Mouse (Mus musculus) embryonic stem cell, embryonic (primary cell): ENCODE measurements at regions not wholly inside any gene's neighbourhood (a gene's known extent, or its start where the extent isn't known, plus 50 kb on each side); places are given as distances from the start of the nearest gene placed in this dataset.

Experiments
- CTCF ChIA-PET, 4 experiments: fragments of 300-600 bp in 2 of 4; fragments of 350-600 bp in 2 of 4; sonication (Branson Sonifier 250); formaldehyde crosslinking; loops; one replicate each; lab custom pipeline; 2022; ENCODE audit warnings: inconsistent platforms in 2 of 4; lab: Charles Lee
- POLR2A ChIA-PET, 4 experiments: fragments of 300-600 bp in 2 of 4; fragments of 350-600 bp in 2 of 4; sonication (Branson Sonifier 250); formaldehyde crosslinking; loops; one replicate each; lab custom pipeline; 2022; ENCODE audit warnings: antibody characterized with exemption in 4 of 4, inconsistent platforms in 1 of 4; lab: Charles Lee

GRCm38 (mm10) chr7:145110028-145110427 is 97.9 kb downstream of the 1810010D01Rik start:
- ChIA-PET CTCF (no interaction called here), POLR2A (interaction anchor here in 3 of 4 experiments (0.6 to 1.4 kb wide), 5 partner anchors 26 to 169 kb away, joined by 3 to 4 read pairs (median 4); no protein-coding TSS in a partner anchor)

DNA sequence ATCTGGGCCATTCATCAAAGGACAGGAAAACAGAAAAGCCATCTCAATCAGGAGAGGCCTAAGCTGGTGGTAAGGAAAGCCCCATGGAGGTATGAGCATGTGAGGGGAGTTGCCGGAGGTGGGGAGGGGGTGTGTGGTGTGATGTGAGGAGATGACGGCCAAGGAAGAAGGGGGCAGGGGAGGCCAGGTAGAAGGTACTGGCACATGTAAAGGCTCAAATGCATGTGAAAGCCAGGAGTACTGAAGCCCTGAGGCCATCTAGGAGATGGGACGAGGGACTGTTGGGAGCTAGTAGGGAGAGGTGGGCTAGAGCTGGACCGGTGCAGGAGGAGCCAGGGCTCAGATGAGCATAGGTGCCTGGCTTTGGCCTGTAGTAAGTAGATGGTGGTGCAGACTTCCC is 98.4 kb downstream of the 1810010D01Rik start:
- CTCF ChIA-PET, result no interaction called here
- POLR2A ChIA-PET, result interaction anchor here in 2 of 4 experiments (1.2 to 1.4 kb wide), 2 partner anchors 30 to 169 kb away, joined by 4 read pairs; no protein-coding TSS in a partner anchor

DNA sequence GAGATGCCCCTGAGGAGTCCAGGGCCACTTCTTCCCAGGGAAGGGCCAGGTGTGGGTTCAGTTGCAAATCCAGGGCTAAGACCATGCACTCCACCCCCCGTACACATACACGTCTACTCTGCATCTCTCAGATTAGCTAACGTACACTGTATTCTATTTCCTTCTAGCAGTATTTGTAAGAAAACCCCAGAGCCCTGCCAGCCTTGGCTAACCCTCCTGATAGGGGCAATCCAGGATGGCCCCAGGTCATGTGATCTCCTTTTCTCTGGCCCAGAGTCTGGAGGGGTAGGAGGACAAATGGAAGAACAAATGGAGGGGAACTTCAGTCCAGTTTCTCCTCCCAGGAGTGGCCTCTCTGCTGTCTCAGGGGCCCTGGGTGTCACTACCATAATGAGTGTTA is 98.9 kb downstream of the 1810010D01Rik start:
- ChIA-PET CTCF (no interaction called here), POLR2A (interaction anchor here in 1 of 4 experiments (0.6 to 1.2 kb wide), 2 partner anchors 103 to 168 kb away, joined by 3 to 4 read pairs; no protein-coding TSS in a partner anchor)

DNA sequence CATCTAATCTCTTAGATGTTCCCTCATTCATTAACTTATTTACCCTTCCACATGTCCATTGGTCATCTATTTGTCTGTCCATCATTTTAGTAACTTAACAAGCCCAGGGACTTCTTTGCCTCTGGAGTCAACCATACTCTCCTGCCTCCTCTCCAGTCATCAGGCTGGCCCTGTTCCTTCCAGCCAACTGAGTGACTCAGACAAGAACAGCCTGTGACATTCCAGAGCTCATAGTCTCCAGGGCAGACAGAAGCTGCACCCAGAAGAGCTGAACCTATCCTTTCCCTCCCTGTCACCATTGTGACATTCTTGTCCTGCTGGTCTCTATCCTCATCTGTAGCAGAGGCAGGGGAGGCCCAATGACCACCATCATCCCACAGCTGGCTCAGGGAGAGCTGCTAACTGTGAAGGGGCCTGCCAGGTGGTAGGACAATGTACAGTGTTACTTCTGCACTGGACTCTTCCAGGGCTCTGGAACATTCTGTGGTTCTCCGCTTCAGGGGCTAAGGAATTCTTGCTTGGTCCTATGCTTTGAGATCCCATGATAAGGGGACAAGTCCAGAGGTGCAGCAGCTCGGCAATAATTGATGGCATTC is 100.2 kb downstream of the 1810010D01Rik start:
- POLR2A ChIA-PET, result interaction anchor here in 2 of 4 experiments (0.6 to 1.2 kb wide), 4 partner anchors 32 to 200 kb away, joined by 3 read pairs; no protein-coding TSS in a partner anchor
- CTCF ChIA-PET, result interaction anchor here in 1 of 4 experiments (1.5 kb wide), 1 partner anchor 10 kb away, joined by 4 read pairs; no protein-coding TSS in a partner anchor

- ChIA-PET CTCF (interaction anchor here in 2 of 4 experiments (0.6 to 1.0 kb wide), 5 partner anchors 8 to 158 kb away, joined by 3 to 7 read pairs (median 4); no protein-coding TSS in a partner anchor), POLR2A (interaction anchor here in 2 of 4 experiments (0.6 to 0.7 kb wide), 2 partner anchors 13 to 110 kb away, joined by 6 read pairs; no protein-coding TSS in a partner anchor)
These were observed 101.4 kb downstream of the 1810010D01Rik start for GRCm38 (mm10) chr7:145106494-145106849.

DNA sequence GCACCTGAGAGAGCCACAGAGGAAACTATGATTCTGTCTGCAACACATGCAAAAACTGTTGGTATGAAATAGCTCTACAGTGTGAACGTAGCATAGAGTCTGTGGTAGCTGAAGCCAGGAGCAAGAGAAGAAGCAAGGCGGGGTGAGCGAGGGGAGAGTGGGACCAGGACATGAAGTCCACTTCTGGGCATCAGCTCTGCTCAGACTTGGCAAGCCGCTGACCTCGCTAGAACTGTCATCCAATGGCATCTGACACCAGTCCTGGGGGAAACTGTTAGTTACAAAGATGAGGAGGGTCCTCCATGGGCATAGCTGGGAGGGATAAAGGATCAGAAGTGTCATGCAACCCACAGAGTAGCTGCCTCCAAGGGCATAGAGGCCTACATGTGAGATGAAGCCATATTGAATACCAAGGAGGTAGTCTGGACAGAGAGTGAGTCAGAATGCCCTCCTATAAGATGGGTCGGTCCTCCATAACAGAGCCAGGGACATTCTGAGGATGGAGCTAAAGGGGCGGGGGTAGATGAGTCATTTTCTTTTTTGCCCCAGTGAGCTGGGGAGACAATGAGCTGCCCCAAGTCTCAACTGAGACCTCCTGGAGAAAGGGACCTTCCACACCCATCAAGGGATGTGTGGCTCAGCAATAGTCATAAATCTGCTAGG is 102.0 kb downstream of the 1810010D01Rik start:
- CTCF ChIA-PET, result interaction anchor here in 2 of 4 experiments (0.6 to 1.0 kb wide), 3 partner anchors 7 to 146 kb away, joined by 4 to 7 read pairs (median 5); no protein-coding TSS in a partner anchor
- POLR2A ChIA-PET, result interaction anchor here in 3 of 4 experiments (0.6 to 0.8 kb wide), 3 partner anchors 14 to 111 kb away, joined by 3 to 6 read pairs (median 6); no protein-coding TSS in a partner anchor

- POLR2A ChIA-PET, result interaction anchor here in 3 of 4 experiments (0.6 to 2.2 kb wide), 10 partner anchors 9 to 223 kb away, joined by 3 to 10 read pairs (median 4); no protein-coding TSS in a partner anchor
- CTCF ChIA-PET, result interaction anchor here in 1 of 4 experiments (1.1 to 1.7 kb wide), 2 partner anchors 10 to 171 kb away, joined by 3 to 4 read pairs; no protein-coding TSS in a partner anchor
These were observed 105.2 kb downstream of the 1810010D01Rik start for GRCm38 (mm10) chr7:145102692-145103091.

DNA sequence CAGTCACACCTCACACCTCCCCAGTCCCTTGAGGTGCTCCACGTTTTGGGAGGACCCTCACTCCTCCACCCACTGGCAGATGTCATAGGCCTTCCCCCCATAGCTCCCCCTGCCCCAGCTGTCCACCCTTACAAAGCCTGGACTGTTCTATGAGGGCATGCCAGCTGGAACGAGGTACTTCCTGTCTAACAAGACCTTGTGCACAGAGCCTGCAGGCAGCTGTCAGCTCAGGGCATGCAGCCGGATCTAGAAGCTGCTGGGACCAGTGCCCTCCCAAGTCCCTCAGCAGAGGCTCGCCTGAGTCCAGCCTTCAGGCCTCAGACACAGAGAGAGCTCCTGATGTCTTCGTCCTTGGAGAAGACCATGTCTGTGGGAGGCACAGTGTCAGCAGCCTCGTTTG is 105.7 kb downstream of the 1810010D01Rik start:
- CTCF ChIA-PET, result interaction anchor here in 1 of 4 experiments (0.7 to 1.7 kb wide), 3 partner anchors 11 to 969 kb away, joined by 3 to 4 read pairs (median 3); no protein-coding TSS in a partner anchor

DNA sequence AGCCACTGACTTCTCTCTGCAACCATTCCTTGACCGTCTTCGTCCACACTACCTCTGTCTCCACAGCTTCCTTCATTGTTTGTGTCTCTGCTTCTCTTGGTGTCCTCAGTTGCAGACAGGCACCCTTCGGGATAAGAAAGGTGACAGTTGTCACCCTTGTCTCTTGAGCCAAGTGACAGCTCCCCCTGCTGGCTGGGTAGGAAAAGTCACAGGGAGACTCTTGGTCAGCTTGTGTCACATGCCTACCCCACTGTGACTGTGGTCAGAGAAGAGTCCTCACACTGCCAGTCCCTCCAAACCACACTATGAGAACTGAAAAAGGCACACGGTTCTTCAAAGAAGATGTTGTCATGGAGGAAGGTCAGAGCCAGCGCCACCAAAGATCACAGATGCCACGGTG is 109.6 kb downstream of the 1810010D01Rik start:
- POLR2A ChIA-PET, result interaction anchor here in 3 of 4 experiments (0.7 to 1.7 kb wide), 4 partner anchors 15 to 250 kb away, joined by 3 to 5 read pairs (median 4); no protein-coding TSS in a partner anchor

More for the DNA sequence above, 105.7 kb downstream of the 1810010D01Rik start:
- POLR2A ChIA-PET, result interaction anchor here in 2 of 4 experiments (0.6 to 2.2 kb wide), 8 partner anchors 10 to 166 kb away, joined by 3 to 10 read pairs (median 4); no protein-coding TSS in a partner anchor

DNA sequence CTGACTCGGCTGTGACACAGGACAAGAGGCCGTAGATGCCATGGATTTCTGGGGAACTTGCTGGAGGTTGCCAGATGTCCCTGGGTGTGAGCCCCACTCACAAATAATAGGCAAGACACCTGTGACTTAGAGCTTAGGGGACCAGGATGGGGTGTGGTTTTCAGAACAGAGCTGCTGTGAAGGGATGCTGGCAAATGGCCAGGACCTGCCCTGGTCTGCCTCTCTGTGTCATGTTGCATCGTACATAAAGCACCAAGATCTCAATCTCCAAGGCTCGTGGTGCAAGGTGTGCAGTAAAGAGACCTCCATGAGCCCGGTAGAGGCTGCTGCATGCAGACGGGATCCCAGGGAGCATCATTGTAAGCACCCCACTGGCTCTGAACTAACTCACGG is 113.8 kb downstream of the 1810010D01Rik start:
- ChIA-PET POLR2A (interaction anchor here in 1 of 4 experiments (1.0 to 2.2 kb wide), 2 partner anchors 9 to 45 kb away, joined by 3 to 5 read pairs; no protein-coding TSS in a partner anchor), CTCF (no interaction called here)

More for the DNA sequence above, 109.6 kb downstream of the 1810010D01Rik start:
- CTCF ChIA-PET, result interaction anchor here in 3 of 4 experiments (0.5 to 1.6 kb wide), 9 partner anchors 8 to 226 kb away, joined by 3 to 5 read pairs (median 3); no protein-coding TSS in a partner anchor

- CTCF ChIA-PET, result interaction anchor here in 1 of 4 experiments (0.7 kb wide), 1 partner anchor 311 kb away, joined by 9 read pairs; no protein-coding TSS in a partner anchor
- POLR2A ChIA-PET, result interaction anchor here in 2 of 4 experiments (1.5 to 2.2 kb wide), 2 partner anchors 45 to 46 kb away, joined by 4 to 5 read pairs; no protein-coding TSS in a partner anchor
These were observed 114.3 kb downstream of the 1810010D01Rik start for GRCm38 (mm10) chr7:145093417-145094133.

GRCm38 (mm10) chr7:145092392-145093176 is 115.3 kb downstream of the 1810010D01Rik start:
- ChIA-PET POLR2A (interaction anchor here in 2 of 4 experiments (1.5 to 2.1 kb wide), 2 partner anchors 47 kb away, joined by 4 to 11 read pairs; no protein-coding TSS in a partner anchor), CTCF (interaction anchor here in 2 of 4 experiments (0.6 to 0.7 kb wide), 2 partner anchors 184 to 310 kb away, joined by 3 to 9 read pairs; no protein-coding TSS in a partner anchor)

DNA sequence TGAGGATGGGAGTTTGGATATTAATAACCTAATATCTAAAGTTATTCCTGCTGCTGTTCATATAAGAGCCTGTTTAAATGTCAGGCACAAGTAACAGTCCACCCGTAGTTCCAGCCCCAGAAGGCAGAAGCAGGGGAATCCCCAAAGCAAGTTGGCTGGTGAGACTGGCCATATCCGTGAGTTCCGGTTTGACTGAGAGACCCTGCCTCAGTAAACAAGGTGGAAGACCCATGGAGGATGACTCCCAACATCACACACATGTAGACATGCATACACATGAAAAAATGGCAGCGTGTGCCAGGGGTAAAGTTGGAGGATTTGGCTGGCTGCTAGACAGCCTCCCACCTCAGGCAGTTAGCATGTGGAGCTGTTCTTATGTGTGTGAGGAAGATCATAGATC is 117.1 kb downstream of the 1810010D01Rik start:
- POLR2A ChIA-PET, result interaction anchor here in 2 of 4 experiments (0.5 to 2.1 kb wide), 2 partner anchors 49 to 729 kb away, joined by 4 to 11 read pairs; no protein-coding TSS in a partner anchor
- CTCF ChIA-PET, result no interaction called here

GRCm38 (mm10) chr7:145089315-145089721 is 118.6 kb downstream of the 1810010D01Rik start:
- ChIA-PET POLR2A (interaction anchor here in 3 of 4 experiments (0.5 to 1.1 kb wide), 3 partner anchors 38 to 49 kb away, joined by 3 to 7 read pairs (median 3); no protein-coding TSS in a partner anchor), CTCF (interaction anchor here in 1 of 4 experiments (1.1 kb wide), 1 partner anchor 243 kb away, joined by 6 read pairs; no protein-coding TSS in a partner anchor)

DNA sequence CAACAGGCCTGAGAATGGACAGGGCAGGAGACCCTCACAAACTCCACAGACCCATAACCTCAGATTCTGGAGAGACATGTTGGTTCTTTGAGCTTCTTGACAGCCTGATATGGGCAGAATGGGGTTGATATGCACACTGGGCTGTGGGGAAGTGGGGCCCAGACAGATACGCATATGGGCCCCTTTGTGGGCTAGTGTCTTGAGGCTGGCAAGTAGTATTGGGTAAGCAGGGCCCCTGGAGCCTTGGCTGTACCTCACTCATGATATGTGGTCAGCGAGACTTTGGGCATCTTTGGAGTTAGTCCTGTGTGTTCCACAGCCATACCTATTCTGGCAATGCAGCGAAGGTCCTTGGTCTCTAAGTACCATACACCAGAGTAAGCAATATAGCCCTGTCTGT is 119.3 kb downstream of the 1810010D01Rik start:
- ChIA-PET CTCF (no interaction called here), POLR2A (interaction anchor here in 1 of 4 experiments (1.1 kb wide), 1 partner anchor 50 kb away, joined by 3 read pairs; no protein-coding TSS in a partner anchor)

GRCm38 (mm10) chr7:145087790-145088189 is 120.1 kb downstream of the 1810010D01Rik start:
- CTCF ChIA-PET, result interaction anchor here in 1 of 4 experiments (0.6 kb wide), 1 partner anchor 156 kb away, joined by 5 read pairs; no protein-coding TSS in a partner anchor
- POLR2A ChIA-PET, result no interaction called here
